Mouse (Mus musculus) urinary bladder, postnatal 10 days (tissue): ENCODE data around the gene Rprd1b.

Source experiments
- DNase-seq: peaks from one replicate; pipeline ENCODE4 v3.0.0; 2022; ENCODE audit warnings: low spot score

Gene Rprd1b

DNA sequence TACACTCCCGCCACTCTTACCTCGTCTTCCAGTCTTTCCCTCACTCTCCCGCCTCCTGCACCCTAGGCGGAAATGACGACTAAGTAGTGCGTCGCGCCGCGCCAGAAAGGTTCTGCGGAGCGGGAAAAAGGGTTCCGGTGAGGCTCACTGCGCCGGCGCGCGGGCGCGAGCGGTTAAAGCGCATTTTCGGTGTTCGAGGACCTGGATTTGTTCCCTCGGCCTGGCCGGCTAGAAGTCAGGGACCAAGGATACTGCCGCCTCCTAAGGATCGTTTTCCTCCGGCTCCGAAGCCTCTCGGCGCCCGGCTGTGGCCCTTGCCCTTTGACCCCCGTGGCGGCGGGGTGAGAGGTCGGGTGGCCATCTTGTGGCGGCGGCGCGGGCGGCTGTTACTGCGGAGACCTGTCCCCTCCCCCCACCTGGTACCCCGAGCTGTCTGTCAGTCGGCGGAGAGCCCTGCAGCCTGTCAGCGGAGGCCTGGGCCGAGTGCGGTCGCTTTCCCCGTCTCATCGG is at the start of gene Rprd1b, which contains the start of gene Tti1:
Rprd1b (plus strand) TSS at position 144 of the 510 bp plus-strand sequence.
Tti1 (minus strand) TSS at position 80 of the 510 bp plus-strand sequence.
- DNase-seq, result peak; percentile 82

- no peak for DNase-seq
These were observed 49.1 kb upstream of the Rprd1b start for GRCm38 (mm10) chr2:157979241-157979640.

DNA sequence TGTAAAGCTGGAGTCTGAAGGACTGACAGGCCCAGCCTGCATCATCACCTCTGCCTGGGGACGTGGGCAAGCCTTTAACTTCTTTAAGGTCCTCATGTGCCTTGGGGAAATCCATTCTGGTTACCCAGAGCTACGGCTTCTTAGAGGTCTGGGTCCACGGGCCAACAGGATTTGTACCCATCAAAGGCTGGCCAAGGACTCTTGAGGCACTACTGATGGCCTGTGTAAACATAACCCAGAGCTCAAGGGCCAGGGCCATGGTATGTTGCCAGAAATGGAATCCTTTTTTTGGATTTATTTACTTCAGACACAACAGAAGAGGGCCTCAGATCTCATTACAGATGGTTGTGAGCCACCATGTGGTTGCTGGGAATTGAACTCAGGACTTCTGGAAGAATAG is 45.6 kb upstream of the Rprd1b start:
- no peak for DNase-seq

DNA sequence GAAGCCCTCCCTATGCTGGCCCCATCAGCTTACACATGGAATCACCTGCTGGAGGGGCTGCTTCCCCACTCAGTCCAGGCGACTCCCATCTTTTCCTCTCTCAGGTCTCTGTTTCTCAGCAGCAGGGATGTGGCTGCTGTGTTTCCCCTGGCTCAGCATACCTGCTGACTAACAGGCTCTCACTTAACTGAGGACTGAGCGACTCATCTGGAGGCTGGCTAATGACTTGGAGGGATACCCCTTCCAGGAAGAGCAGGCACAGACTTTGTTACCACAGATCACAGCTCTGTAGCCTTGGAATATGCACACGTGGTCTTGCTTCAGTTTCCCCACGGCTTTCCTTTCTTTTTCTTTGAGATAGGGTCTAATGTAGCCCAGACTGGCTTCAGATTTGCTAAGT is 45.0 kb upstream of the Rprd1b start:
- DNase-seq, result no peak

- DNase-seq, result no peak
These were observed 42.7 kb upstream of the Rprd1b start for GRCm38 (mm10) chr2:157985611-157986010.

- DNase-seq, result no peak
These were observed 42.1 kb upstream of the Rprd1b start for GRCm38 (mm10) chr2:157986235-157986634.

DNA sequence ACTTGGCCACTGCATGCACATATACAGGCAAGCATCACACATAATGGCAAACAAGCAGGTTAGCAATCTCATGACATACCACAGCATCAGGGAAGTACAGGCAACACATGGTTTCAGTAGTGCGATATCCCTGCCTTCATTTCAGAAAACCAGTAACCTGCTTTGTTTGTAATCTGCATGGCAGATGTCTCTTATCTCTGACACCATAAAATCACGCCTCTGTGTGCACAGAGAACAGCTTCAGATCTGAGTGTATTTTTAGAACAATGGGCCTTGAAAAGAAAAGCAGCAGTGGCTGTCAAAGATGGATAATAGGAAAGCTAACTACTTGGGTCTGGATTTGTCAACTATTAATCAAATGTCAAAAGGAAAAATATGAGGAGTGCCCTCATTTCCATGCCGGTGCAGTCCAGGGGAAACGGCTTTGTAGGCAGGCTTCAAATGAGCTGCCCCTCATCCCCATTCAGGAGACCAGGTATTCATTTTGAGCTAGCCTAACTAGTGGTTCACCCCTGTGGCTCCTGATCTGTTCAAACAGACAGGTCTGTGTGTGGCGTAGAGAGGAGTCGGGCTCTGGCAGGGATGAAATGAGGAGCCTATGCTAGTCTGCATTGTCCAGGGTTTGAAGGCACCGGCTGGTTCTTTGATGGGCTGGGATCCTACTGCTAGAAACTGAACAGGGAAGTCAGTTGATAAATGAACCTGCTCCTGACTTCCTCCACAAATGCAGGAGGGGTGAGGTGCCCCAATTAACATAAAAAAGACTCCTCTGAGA is 39.7 kb upstream of the Rprd1b start:
- no peak for DNase-seq

DNA sequence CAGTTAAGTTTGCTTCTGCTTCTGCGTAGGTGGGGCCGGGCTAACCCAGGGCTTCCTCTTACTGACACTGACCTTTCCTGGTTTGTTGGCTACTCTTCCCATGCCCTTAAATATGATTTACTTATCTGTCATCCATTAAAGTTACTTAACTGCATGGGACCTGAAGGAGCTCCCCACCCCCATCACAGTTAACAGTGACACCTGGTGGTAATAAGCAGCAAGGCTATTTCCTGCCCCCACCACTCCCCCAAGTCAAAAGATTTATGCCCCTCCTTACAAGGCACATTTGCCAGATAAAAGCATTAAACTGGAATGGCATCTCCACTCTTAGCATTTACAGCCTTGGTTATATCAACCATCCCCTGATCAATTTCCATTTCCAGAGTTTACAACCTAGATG is 38.4 kb upstream of the Rprd1b start:
- DNase-seq, result no peak

- no peak for DNase-seq
These were observed 37.3 kb upstream of the Rprd1b start for GRCm38 (mm10) chr2:157991026-157991425.

DNA sequence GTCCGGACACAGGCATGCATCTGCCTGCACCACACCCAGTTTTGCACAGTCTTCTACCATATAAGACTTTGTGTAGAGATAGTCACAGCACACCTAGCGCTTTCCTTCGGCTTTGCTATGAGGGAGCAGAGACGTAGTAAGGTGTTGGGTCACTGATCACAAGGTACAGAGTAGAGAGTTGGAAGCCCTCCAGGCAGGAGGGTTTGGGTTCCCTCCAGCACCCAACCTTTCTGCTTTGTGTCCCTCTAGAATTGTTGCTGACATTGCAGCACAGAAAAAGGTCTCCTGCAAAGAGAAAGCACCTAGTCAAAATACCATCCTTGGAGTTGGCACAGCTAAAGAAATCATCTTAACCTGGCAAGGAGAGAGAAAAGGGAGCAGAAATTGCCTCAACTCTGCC is 35.8 kb upstream of the Rprd1b start:
- DNase-seq, result no peak

DNA sequence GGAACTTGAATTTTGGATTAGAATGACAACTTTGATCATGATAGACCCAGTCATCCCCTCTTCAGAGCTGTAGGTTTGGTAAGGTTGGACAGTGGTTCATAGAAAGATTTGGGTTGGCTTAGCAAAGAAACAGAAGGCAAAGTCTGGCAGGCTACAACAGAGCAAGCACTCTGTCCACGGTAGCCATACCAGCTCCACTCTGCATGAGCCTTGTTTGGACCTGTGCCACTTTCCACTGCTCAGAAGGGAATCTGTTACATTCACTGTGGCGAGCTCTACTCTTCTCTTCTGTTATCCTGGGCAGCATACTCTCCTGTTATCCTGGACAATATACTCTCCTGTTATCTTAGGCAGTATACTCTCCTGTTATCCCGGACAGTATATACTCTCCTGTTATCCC is 29.5 kb upstream of the Rprd1b start:
- no peak for DNase-seq

DNA sequence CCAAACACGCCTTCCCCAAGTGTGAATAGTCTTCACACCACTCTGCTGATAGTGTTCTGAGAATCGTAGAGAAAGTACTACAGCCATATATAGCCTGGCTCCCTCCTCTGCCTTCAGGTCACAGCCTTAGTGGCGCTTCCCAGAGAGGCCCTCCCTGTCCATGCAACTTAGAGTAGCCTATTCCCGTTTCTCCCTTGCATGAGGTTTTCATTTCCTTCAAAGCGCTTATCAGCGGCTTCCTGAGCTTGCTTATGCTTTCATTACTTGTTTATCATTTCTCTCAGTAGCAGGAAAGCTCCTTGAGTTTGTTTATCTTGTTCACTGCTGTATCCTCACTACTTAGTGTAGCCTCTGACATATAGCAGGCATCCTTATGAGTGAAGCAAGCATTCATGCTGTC is 23.7 kb upstream of the Rprd1b start:
- DNase-seq, result no peak

DNA sequence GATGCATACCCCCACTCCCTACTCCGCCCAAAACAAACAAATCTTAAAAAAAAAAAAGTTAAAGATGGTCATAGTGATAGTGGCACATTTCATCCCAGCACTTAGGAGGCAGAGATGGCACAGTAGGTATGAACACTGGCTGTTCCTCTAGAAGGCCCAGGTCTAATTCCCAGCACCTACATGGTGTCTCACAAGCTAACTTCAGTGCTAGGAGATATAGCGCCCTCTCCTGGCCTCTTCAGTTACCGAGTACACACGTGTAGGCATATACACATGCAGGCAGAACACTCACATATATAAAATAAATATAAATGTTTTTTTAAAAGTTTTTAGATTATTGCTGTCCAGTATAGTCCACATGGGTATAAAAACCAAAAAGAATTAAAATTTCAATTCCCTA is 22.7 kb upstream of the Rprd1b start:
- no peak for DNase-seq

DNA sequence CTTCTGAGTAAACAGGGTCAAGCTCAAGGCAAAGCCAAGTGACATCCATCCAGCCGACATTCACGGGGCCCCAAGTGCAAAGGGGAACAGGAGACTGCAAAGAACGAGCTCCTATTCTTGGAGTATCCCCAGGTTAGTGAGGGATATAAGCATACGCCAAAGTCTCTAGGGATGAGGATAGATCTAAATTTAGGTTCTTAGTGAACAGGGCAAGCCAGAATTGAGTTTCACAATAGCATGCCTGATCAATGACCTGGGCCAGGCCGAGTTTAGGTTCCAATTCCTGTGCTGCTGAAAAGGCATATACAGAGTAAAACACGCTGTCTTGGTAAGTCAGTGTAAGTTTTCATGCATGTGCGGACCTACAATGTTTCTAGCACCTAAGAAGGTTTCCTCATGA is 18.9 kb upstream of the Rprd1b start:
- DNase-seq, result no peak

DNA sequence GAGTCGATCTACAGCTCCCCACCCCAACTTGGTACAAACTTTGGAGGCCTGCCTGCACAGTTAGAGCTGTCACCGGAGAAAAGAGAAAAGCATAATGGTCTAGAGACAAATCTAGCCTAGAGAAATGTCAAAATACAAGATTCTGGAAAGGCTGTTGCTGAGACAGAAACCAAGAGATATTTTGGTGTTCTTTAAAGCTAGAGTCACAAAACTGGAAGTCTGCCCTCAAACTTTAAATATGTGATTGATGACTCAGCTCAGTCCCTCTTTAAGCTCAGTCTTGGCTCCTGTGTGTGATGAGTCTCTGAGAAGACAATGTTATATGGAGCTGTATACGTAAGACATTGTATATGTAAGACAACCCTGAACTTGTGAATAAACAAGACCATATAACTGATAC is 15.7 kb upstream of the Rprd1b start:
- DNase-seq, result no peak

DNA sequence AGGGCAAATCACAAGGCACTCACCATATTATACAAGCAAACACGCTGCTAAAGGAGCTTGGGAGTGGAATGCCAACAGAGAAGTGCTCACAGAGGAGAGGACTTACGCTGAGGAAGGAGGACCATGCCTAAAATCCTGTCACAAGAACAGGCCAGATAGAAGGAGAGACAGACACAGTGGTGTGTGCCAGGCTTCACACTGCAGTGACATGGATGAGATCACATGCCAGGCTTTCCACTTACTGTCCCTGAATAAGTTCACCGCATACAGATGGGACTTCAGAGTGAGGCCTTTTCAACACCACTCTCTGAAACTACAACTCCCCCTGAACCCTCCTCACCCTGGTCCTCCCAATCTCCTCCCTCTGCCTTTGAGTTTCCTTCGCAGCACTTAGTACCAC is 11.0 kb upstream of the Rprd1b start:
- no peak for DNase-seq

DNA sequence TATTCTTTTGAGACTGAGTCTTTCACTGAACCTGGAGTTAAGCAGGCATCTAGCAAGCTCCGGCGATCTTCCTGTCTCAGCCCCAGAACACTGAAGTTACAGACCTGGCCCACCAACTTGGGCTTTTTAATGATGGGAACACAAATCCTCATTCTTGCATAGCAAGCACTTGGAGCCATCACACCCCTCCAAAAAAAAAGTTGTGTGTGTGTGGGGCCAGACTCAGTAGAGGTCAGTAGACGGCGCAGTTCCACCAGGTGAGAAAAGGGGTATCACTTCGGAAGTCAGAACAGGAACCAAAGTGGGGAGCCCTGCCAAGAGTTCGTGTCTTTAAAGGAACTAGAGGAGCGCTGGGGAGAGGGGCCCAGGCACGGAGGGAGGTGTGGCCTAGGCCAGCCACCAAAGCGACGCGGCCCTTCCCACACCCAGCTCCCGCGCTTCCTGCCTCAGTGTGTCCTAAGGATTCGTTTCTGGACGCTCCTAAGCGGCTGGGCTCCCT is 393 bp upstream of the Rprd1b start:
- no peak for DNase-seq

DNA sequence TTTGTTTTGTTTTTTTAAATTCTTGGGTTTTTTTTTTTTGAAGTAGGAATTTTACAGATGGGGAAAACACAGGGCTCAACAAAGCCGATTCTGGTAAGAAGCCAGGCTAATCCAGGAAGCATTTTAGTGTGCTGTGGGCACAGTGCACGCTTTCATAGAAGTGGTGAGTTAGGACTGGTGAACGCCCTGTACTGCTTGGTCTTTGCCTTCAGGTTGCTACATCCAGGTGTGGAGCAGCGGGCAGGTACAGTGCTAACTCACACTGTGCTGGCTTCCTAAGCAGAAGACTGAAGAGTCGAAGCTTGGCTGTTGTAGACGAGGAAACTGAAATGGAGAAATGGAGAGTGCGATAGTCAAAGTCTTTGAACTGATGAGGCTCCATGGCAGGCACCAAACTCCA is 1.7 kb downstream of the Rprd1b start:
- no peak for DNase-seq

DNA sequence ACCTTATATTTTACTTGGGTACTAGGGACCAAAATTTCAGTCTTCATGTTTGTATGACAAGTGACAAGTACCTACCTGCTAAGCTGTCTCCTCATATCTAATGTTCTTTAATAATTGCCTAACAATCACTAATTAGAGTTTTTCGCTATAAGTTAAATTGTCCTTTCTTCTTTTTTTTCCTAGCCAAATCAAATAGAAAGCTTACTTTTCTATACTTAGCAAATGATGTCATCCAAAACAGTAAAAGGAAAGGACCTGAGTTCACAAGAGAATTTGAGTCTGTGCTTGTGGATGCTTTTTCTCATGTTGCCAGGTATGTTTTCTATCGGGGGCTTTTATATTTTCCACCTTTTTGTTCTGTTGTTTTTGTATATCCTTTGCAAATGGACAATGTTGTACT is 7.5 kb downstream of the Rprd1b start:
- no peak for DNase-seq

- no peak for DNase-seq
These were observed 8.1 kb downstream of the Rprd1b start for GRCm38 (mm10) chr2:158036408-158036807.

GRCm38 (mm10) chr2:158036953-158037352 is 8.7 kb downstream of the Rprd1b start:
- DNase-seq, result no peak

GRCm38 (mm10) chr2:158037571-158037970 is 9.3 kb downstream of the Rprd1b start:
- no peak for DNase-seq

GRCm38 (mm10) chr2:158039662-158040061 is 11.4 kb downstream of the Rprd1b start:
- DNase-seq, result no peak

DNA sequence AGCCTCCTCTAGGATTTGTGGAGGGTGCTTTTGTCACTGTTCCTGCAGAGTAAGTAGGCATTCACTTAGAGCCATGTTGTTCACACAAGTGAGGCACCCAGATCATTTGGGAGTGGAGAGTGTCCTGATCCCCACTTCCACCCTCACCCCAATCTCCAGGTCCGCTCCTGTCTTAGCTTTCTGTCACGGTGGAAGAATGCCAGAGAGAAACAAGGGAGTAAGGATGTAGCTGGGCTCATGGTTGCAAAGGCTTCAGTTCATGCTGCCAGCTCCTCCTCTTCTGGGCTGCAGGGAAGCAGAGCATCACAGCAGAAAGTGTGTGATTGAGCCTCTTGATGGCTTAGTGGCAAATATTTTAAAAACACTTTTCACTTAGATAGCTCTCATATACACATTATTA is 12.1 kb downstream of the Rprd1b start:
- no peak for DNase-seq
